Mouse (Mus musculus): ENCODE data around the gene Tcf25. TPM values are rescaled to one million over a fixed set of nuclear protein-coding genes. Genes with fewer than 3 reads are reported as not detected.

Gene Tcf25
- polyA plus RNA-seq (2012; fragmentation: generic; extraction: Trizol) = 100 to 1,000 TPM; 119 to 155 TPM

GRCm38 (mm10) chr8:123373403-123374238 lies at the start of gene Tcf25:
TSS of gene Tcf25 (plus strand) at chr8:123373753.

GRCm38 (mm10) chr8:123332262-123333090 lies 41.1 kb upstream of the Tcf25 start, which contains the start of gene Spire2:
TSS of gene Spire2 (plus strand) at chr8:123332713.

DNA sequence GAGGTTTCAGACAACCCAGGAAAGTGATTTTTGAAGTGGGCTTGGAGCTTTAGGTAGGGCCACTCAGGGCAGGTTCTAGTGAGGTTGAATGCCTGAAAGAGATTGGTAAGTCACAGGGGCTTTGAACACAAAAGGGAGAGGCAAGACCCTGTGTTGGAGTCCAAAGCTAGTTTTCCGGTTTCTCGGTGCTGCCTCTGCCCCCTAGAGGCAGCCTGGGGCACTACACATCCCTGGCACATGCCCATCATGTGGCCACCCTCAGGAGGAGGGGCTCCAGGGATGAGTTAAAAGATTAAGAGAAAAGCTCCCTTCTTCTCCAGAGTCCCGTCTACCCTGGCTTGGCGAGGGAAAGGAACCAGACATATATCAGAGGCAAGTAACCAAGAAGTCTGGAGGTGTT lies 33.2 kb downstream of the Tcf25 start, which contains the start of gene Mc1r:
Gene Mc1r, plus strand, starts transcription at position 322 of the 400 bp plus-strand sequence.

GRCm38 (mm10) chr8:123411246-123411645 lies 37.7 kb downstream of the Tcf25 start, which contains the start of gene Tubb3:
TSS of gene Tubb3 (plus strand) at chr8:123411424.

GRCm38 (mm10) chr8:123423441-123423840 lies 49.9 kb downstream of the Tcf25 start, which contains the start of gene Def8:
TSS of gene Def8 (plus strand) at chr8:123423527.

Other genes starting within 250 kb of the Tcf25 start
- gene Sult5a1, start 215.4 kb upstream of the Tcf25 start, polyA plus RNA-seq (2012; fragmentation: generic; extraction: Trizol) = under 1 TPM; 0.06 to 0.35 TPM
- under 1 TPM; 0.11 to 0.68 TPM for gene Dpep1, start 187.5 kb upstream of the Tcf25 start, polyA plus RNA-seq (2012; fragmentation: generic; extraction: Trizol)
- 10 to 100 TPM; 76.4 to 98.0 TPM for gene Chmp1a, start 161.0 kb upstream of the Tcf25 start, polyA plus RNA-seq (2012; fragmentation: generic; extraction: Trizol)
- gene Spata33, start 160.9 kb upstream of the Tcf25 start, polyA plus RNA-seq (2012; fragmentation: generic; extraction: Trizol) = 1 to 10 TPM in 1 of 2 experiments, under 1 TPM in 1; 0.55 to 8.9 TPM
- gene Cdk10, start 148.9 kb upstream of the Tcf25 start, polyA plus RNA-seq (2012; fragmentation: generic; extraction: Trizol) = 10 to 100 TPM; 27.0 to 43.1 TPM
- gene Spata2l, start 137.5 kb upstream of the Tcf25 start, polyA plus RNA-seq (2012; fragmentation: generic; extraction: Trizol) = 1 to 10 TPM; 1.1 to 4.4 TPM
- 10 to 100 TPM in 1 of 2 experiments, 1 to 10 TPM in 1; 2.3 to 15.3 TPM for gene Zfp276, start 119.6 kb upstream of the Tcf25 start, polyA plus RNA-seq (2012; fragmentation: generic; extraction: Trizol)
- gene Vps9d1, start 119.4 kb upstream of the Tcf25 start, polyA plus RNA-seq (2012; fragmentation: generic; extraction: Trizol) = 10 to 100 TPM in 1 of 2 experiments, 1 to 10 TPM in 1; 4.7 to 17.9 TPM
- gene Fanca, start 55.2 kb upstream of the Tcf25 start, polyA plus RNA-seq (2012; fragmentation: generic; extraction: Trizol) = 10 to 100 TPM; 12.4 to 13.9 TPM
- 1 to 10 TPM; 3.2 to 7.7 TPM for gene Spire2, start 41.0 kb upstream of the Tcf25 start, polyA plus RNA-seq (2012; fragmentation: generic; extraction: Trizol)
- gene Mc1r, start 33.4 kb downstream of the Tcf25 start, polyA plus RNA-seq (2012; fragmentation: generic; extraction: Trizol) = under 1 TPM; 0.01 to 0.02 TPM
- gene Tubb3, start 37.7 kb downstream of the Tcf25 start, polyA plus RNA-seq (2012; fragmentation: generic; extraction: Trizol) = 1 to 10 TPM; 3.2 to 9.8 TPM
- gene Def8, start 49.8 kb downstream of the Tcf25 start, polyA plus RNA-seq (2012; fragmentation: generic; extraction: Trizol) = 10 to 100 TPM; 18.9 to 32.1 TPM
- gene Afg3l1, start 104.2 kb downstream of the Tcf25 start, polyA plus RNA-seq (2012; fragmentation: generic; extraction: Trizol) = 10 to 100 TPM; 22.1 to 24.6 TPM
- 1 to 10 TPM in 1 of 2 experiments, under 1 TPM in 1; 0.30 to 1.5 TPM for gene Dbndd1, start 141.7 kb downstream of the Tcf25 start, polyA plus RNA-seq (2012; fragmentation: generic; extraction: Trizol)
- 10 to 100 TPM; 24.0 to 45.5 TPM for gene Gas8, start 145.1 kb downstream of the Tcf25 start, polyA plus RNA-seq (2012; fragmentation: generic; extraction: Trizol)

Measured in C3H10T1/2 (cell line).